Mouse (Mus musculus) left cerebral cortex, postnatal 10 days (tissue): ENCODE measurements around the gene Tmem179b. TPM values are rescaled to one million over a fixed set of nuclear protein-coding genes. Genes with fewer than 3 reads are reported as not detected.
A peak's percentile ranks its signal among the peaks of the same experiment; 100 is the strongest.
"Not testable (repeated sequence)": the region's sequence is repeated elsewhere in the genome, so short reads cannot be mapped to it uniquely, and the experiment has no call there.

ENCODE experiments used
- DNase-seq, 2 experiments: peaks; one replicate each; pipeline ENCODE4 v3.0.0; 2021 to 2022; ENCODE audit warnings: low spot score in 2 of 2, mixed read lengths in 1 of 2; ENCODE audit errors: extremely low spot score in 1 of 2
- intact Hi-C: fragments of 180-260 bp; cut with DNase I; formaldehyde crosslinking; loops from one replicate; pipeline ENCODE4 v1.15.1; 2025
- total RNA-seq, 2 experiments: library from RNA; stranded (reverse); gene quantifications; 2 replicates each; pipeline ENCODE4 v1.2.3; 2021

The Tmem179b gene
- total RNA-seq, 2 experiments from 2014 or later = 7.2 to 8.9 TPM

DNA sequence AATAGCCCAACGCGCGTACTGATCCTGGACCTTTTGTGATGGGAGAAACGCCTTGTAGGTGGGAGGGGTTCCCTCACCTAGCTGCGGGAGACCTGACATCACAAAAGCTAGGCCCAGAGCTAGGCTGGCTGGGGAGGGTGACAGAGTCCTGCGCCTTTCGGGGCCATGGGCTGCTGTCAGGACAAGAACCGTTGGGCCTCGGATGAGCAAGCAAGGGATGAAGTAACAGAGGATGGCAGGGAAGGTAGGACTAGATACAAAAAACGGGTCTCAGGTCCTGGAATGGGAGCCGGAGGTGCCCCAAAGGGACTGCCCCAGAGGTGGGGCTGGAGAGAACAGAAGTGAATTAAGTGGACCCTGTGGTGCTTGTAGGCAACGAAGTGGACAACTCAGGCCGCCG lies 33.7 kb downstream of the Tmem179b start, which contains the start of gene 1700092M07Rik:
Gene 1700092M07Rik, plus strand, starts transcription at position 116 of the 400 bp plus-strand sequence.
- intact Hi-C loops = no loop called here
- DNase-seq = peak in 1 of 2 experiments; percentile 33

- intact Hi-C loops = no loop called here
- no peak for DNase-seq
These were observed 34.6 kb downstream of the Tmem179b start for GRCm38 (mm10) chr19:8739646-8740045.

- intact Hi-C loops = no loop called here
- DNase-seq = no peak
These were observed 35.4 kb downstream of the Tmem179b start for GRCm38 (mm10) chr19:8738911-8739310.

GRCm38 (mm10) chr19:8736160-8736467 lies 38.2 kb downstream of the Tmem179b start:
- intact Hi-C loops = no loop called here
- no peak for DNase-seq

- peak; percentile 89 to 95 for DNase-seq
- intact Hi-C loops = no loop called here
These were observed 38.7 kb downstream of the Tmem179b start, which contains the start of gene Wdr74 for GRCm38 (mm10) chr19:8735389-8736159. Gene Wdr74 (plus strand): TSS chr19:8735827.

- intact Hi-C loops = no loop called here
These were observed 39.9 kb downstream of the Tmem179b start for GRCm38 (mm10) chr19:8734334-8734733.

DNA sequence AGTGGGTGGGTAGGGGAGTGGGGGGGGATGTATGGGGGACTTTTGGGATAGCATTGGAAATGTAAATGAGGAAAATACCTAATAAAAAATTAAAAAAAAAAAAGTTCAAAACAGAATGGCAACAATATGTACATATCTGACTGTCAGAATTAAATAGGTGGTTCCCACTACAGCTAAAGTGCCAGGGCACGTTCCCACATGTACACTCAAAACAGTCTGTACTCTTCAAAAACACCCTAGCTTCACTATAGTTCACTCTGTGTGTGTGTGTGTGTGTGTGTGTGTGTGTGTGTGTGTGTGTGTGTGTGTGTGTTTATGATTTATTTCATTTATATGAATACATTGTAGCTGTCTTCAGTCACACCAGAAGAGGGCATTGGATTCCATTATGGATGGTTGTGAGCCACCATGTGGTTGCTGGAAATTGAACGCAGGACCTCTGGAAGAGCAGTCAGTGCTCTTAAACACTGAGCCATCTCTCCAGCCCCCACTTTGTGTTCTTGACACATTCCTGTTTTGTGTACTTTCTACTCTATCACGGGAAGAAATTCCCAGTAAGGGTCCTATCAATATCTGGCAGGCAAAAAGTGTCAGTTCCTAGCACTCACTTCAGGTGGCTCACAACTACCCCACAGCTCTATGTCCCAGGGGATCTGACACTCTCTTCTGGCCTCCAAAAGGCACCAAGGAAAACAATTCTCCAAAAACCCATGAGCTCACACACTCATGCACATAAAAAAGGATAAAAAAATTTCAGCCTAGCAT lies 45.8 kb downstream of the Tmem179b start:
- DNase-seq, intact Hi-C loops: not testable (repeated sequence)

More at GRCm38 (mm10) chr19:8734334-8734733, 39.9 kb downstream of the Tmem179b start:
- DNase-seq = no peak

GRCm38 (mm10) chr19:8727495-8728114 lies 46.7 kb downstream of the Tmem179b start:
- intact Hi-C loops = no loop called here
- no peak for DNase-seq

DNA sequence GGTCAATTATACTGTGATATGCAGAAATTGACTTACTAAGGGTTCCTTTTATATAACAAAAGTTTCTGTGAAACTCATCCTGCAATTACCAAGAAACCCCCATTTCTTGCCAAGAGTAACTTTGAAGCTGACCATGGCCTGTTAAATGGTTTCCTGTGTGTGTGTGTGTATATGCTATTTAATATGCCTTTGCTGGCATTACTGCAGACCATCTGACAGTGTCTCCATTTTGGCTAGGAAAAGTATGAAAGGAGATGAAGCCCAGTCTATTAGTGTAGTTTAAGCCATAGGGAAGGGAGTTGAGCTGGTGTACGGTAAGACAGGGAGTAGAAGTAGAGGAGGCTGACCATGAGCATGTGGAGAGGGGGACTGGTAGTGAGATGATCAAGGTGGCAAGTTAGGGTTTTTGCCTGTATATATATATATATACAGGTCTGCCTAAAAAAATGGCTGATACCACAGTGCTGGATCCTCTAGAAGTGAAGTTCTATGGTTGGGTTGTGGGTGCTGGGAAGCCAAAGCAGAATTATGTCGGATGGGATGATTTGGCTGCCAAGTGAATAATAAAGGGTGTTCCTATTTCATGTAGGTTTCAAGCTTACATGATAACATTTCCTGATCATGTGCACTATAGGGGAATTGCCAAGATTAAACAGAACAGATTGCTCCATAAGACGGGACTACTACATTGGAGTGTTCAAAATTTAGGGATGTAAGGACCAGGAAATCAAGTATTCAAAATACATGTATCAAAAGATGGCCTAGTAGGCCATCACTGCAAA lies 47.5 kb downstream of the Tmem179b start:
- DNase-seq = no peak
- intact Hi-C loops = no loop called here

- no peak for DNase-seq
- intact Hi-C loops = no loop called here
These were observed 49.1 kb downstream of the Tmem179b start for GRCm38 (mm10) chr19:8725081-8725613.

GRCm38 (mm10) chr19:8724392-8724791 lies 49.9 kb downstream of the Tmem179b start:
- intact Hi-C loops = no loop called here
- no peak for DNase-seq

GRCm38 (mm10) chr19:8723574-8724346 lies 50.5 kb downstream of the Tmem179b start:
- DNase-seq = no peak
- intact Hi-C loops = no loop called here

DNA sequence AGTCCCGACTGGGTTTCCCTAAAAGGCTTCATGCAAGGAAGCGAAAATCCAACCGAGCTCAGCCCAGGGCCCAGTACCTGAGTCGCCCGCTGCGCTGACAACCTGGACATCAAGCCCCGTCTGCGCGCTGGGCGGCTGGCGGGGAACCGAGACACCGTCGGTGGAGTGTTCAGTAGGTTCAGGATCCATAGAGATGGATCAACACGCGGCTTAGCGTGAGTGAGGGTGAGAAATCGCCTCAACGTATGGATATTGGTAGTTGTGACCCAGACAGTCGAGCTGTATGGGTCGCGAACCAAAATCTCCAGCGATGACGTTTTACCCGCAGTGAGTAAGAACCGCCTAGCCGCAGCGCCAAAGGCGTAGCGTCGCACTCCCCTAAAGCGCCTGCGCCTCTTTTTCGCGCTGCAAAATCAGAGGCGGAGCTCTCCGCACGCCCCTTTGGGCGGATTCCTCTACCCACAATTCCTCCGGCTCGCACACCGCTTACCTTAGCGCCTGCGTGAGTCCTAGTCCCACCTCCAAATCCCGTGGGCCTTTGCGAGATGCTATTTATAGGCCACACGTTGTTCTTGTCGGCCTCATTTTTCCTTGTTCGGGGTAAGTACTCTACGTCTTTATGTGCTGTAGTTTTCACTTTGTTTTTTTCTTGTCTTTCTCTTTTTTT lies 51.2 kb downstream of the Tmem179b start, which contains the start of gene Slc3a2:
Gene Slc3a2, minus strand, starts transcription at position 463 of the 667 bp plus-strand sequence.
- intact Hi-C loops = no loop called here
- DNase-seq = peak; percentile 95 to 97

- intact Hi-C loops = no loop called here
These were observed 51.7 kb downstream of the Tmem179b start for GRCm38 (mm10) chr19:8722559-8722906.

More at GRCm38 (mm10) chr19:8722559-8722906, 51.7 kb downstream of the Tmem179b start:
- no peak for DNase-seq
